Mouse (Mus musculus) CH12.LX (cell line): Measurements from ENCODE around the gene Tceal5. TPM values are rescaled to one million over a fixed set of nuclear protein-coding genes. Genes with fewer than 3 reads are reported as not detected.

ENCODE experiments used
- DNase-seq: peaks from one replicate; pipeline ENCODE4 v3.0.0-alpha.2; 2013; ENCODE audit errors: extremely low read depth
- H3K27ac ChIP-seq: 2 replicates; pipeline ENCODE4 v1.5.1; 2012; ENCODE audit warnings: low read depth, mild to moderate bottlenecking, control low read depth, moderate library complexity; ENCODE audit not compliant: insufficient read depth
- H3K27me3 ChIP-seq: replicated peaks from 2 replicates; pipeline ENCODE3; 2012; ENCODE audit warnings: inconsistent platforms
- H3K36me3 ChIP-seq, 2 experiments: replicated peaks in 1 of 2; 2 replicates each; pipeline versions ENCODE3 to v1.6.1; 2012; ENCODE audit warnings: inconsistent platforms in 1 of 2, low read length in 1 of 2, mild to moderate bottlenecking in 1 of 2, mixed read lengths in 1 of 2, moderate library complexity in 1 of 2; ENCODE audit not compliant: control insufficient read depth in 1 of 2, insufficient read depth in 1 of 2
- H3K4me1 ChIP-seq, 2 experiments: 2 replicates each; pipeline ENCODE4 v1.6.1; 2012; ENCODE audit warnings: inconsistent platforms in 1 of 2, moderate library complexity in 1 of 2; ENCODE audit not compliant: insufficient read depth in 2 of 2, control insufficient read depth in 1 of 2
- H3K4me2 ChIP-seq: 2 replicates; pipeline ENCODE4 v1.6.1; 2012; ENCODE audit warnings: low read depth, mild to moderate bottlenecking, control low read depth; ENCODE audit not compliant: poor library complexity, insufficient read depth, severe bottlenecking
- H3K4me3 ChIP-seq, 3 experiments: fragments of 150-350 bp in 1 of 3; sonication (generic) in 1 of 3; replicated peaks in 1 of 3; 2 replicates each; pipeline versions ENCODE3 to v1.5.1; 2011 to 2012; ENCODE audit warnings: low read depth in 2 of 3, low read length in 2 of 3, mild to moderate bottlenecking in 2 of 3, moderate library complexity in 2 of 3, control low read depth in 1 of 3, improper control_type of control experiment in 1 of 3, inconsistent platforms in 1 of 3, mixed read lengths in 1 of 3; ENCODE audit not compliant: poor library complexity in 1 of 3
- H3K79me2 ChIP-seq: replicated peaks from 2 replicates; pipeline ENCODE4 v1.6.1; 2012; ENCODE audit warnings: mild to moderate bottlenecking, moderate library complexity; ENCODE audit not compliant: control insufficient read depth, poor library complexity, insufficient read depth, severe bottlenecking; ENCODE audit errors: extremely low read depth
- H3K9ac ChIP-seq: 2 replicates; pipeline ENCODE4 v1.6.1; 2012; ENCODE audit warnings: low read depth, mild to moderate bottlenecking, control low read depth, moderate library complexity; ENCODE audit not compliant: insufficient read depth
- H3K9me3 ChIP-seq: replicated peaks from 2 replicates; pipeline ENCODE3; 2012; ENCODE audit warnings: low read length, inconsistent platforms, mixed read lengths
- CHD1 ChIP-seq: IDR thresholded peaks from 2 replicates; pipeline ENCODE4 v1.6.1; 2012; ENCODE audit warnings: low read depth, low read length, improper control_type of control experiment, inconsistent platforms
- CHD2 ChIP-seq: IDR thresholded peaks from 2 replicates; pipeline ENCODE4 v1.6.1; 2011; ENCODE audit warnings: low read length, improper control_type of control experiment
- CTCF ChIP-seq, 2 experiments: IDR thresholded peaks in 1 of 2; conservative IDR thresholded peaks in 1 of 2; 2 replicates each; pipeline ENCODE4 v1.5.1; 2011 to 2012; ENCODE audit warnings: low read depth in 2 of 2, low read length in 2 of 2, improper control_type of control experiment in 1 of 2, inconsistent platforms in 1 of 2, mild to moderate bottlenecking in 1 of 2, moderate library complexity in 1 of 2
- ELF1 ChIP-seq: IDR thresholded peaks from 2 replicates; pipeline ENCODE4 v1.6.1; 2014; ENCODE audit warnings: low read depth, mild to moderate bottlenecking, inconsistent platforms, low read length, improper control_type of control experiment
- IRF4 ChIP-seq: IDR thresholded peaks from 2 replicates; pipeline ENCODE4 v1.6.1; 2014; ENCODE audit warnings: low read depth, mild to moderate bottlenecking, inconsistent platforms, low read length, improper control_type of control experiment
- JUN ChIP-seq: IDR thresholded peaks from 2 replicates; pipeline ENCODE4 v1.6.1; 2011; ENCODE audit warnings: low read depth, mild to moderate bottlenecking, low read length, improper control_type of control experiment, moderate library complexity; ENCODE audit not compliant: insufficient read depth
- MEF2A ChIP-seq: IDR thresholded peaks from 2 replicates; pipeline ENCODE4 v1.6.1; 2014; ENCODE audit warnings: low read depth, mild to moderate bottlenecking, inconsistent platforms, low read length, improper control_type of control experiment, borderline replicate concordance
- MXI1 ChIP-seq: IDR thresholded peaks from 2 replicates; pipeline ENCODE4 v1.6.1; 2011; ENCODE audit warnings: mild to moderate bottlenecking, low read depth, low read length, improper control_type of control experiment
- MYC ChIP-seq: IDR thresholded peaks from 2 replicates; pipeline ENCODE4 v1.6.1; 2011; ENCODE audit warnings: low read depth, mild to moderate bottlenecking, improper control_type of control experiment, low read length
- PAX5 ChIP-seq: IDR thresholded peaks from 2 replicates; pipeline ENCODE4 v1.6.1; 2012; ENCODE audit warnings: low read length, inconsistent platforms, mixed read lengths
- POLR2A ChIP-seq: IDR thresholded peaks from 2 replicates; pipeline ENCODE4 v1.6.1; 2011; ENCODE audit warnings: low read depth, mild to moderate bottlenecking, improper control_type of control experiment, low read length
- RAD21 ChIP-seq: IDR thresholded peaks from 2 replicates; pipeline ENCODE4 v1.6.1; 2011; ENCODE audit warnings: low read depth, mild to moderate bottlenecking, low read length, improper control_type of control experiment, moderate library complexity
- SMC3 ChIP-seq: IDR thresholded peaks from 2 replicates; pipeline ENCODE4 v1.6.1; 2011; ENCODE audit warnings: low read depth, low read length, improper control_type of control experiment
- TCF12 ChIP-seq: IDR thresholded peaks from 2 replicates; pipeline ENCODE4 v1.6.1; 2014; ENCODE audit warnings: low read depth, mild to moderate bottlenecking, inconsistent platforms, low read length, improper control_type of control experiment
- USF2 ChIP-seq: conservative IDR thresholded peaks from 2 replicates; pipeline ENCODE4 v1.6.1; 2011; ENCODE audit warnings: low read depth, low read length, improper control_type of control experiment
- ZC3H11A ChIP-seq: IDR thresholded peaks from 2 replicates; pipeline ENCODE4 v1.6.1; 2012; ENCODE audit warnings: low read depth, mild to moderate bottlenecking, inconsistent platforms, low read length, improper control_type of control experiment
- ZNF384 ChIP-seq: IDR thresholded peaks from 2 replicates; pipeline ENCODE4 v1.6.1; 2012; ENCODE audit warnings: low read depth, low read length, improper control_type of control experiment, inconsistent platforms
- dilution Hi-C: fragments of 300-500 bp; cut with MboI; formaldehyde crosslinking; loops from 2 replicates; pipeline ENCODE4 v1.14.3; 2020; ENCODE audit warnings: low sequenced_read_pairs; ENCODE audit not compliant: extremely low pct_unique_long_range_greater_than_20kb, extremely low pct_ligation_motif_present
- in situ Hi-C: fragments of 300-500 bp; cut with MboI; formaldehyde crosslinking; loops from 3 replicates; pipeline ENCODE4 v1.14.3; 2019; ENCODE audit warnings: low sequenced_read_pairs, low pct_ligation_motif_present, low pct_unique_long_range_greater_than_20kb, mixed read lengths
- polyA plus RNA-seq: library from polyadenylated mRNA; unstranded; fragments of >175 nt; gene quantifications from 2 replicates; pipeline ENCODE4 v1.2.1, GENCODE M21; 2012; ENCODE audit warnings: low read depth; ENCODE audit not compliant: insufficient read length
- total RNA-seq, 2 experiments: library from RNA; depleted of rRNA; stranded (reverse); fragments of 300-350 nt in 1 of 2; fragments of >200 nt in 1 of 2; gene quantifications; 2 replicates each; pipeline ENCODE4 v1.2.3; 2012 to 2014

The Tceal5 gene
- total and polyA plus RNA-seq, 3 experiments: 0.30 TPM; not detected in 2

GRCm38 (mm10) chrX:136171189-136172117, 32.2 kb downstream of the Tceal5 start:
- Histone ChIP-seq H3K4me3 (peak overlapping the region in 2 of 3 experiments; percentile 34 to 56), H3K4me2 (peak overlapping the region; percentile 52), H3K4me1 (no peaks in the 10 kb centered on the region)
- TF ChIP-seq PAX5: no peak
- TF ChIP-seq, all 38 proteins: peak for 0
- Histone ChIP-seq H3K36me3 (no peaks in the 10 kb centered on the region), H3K9me3 (no peaks in the 10 kb centered on the region), H3K79me2 (no peaks in the 10 kb centered on the region), H3K9ac (peak overlapping the region; percentile 62), H3K27ac (no peak overlapping the region), H3K27me3 (no peaks in the 10 kb centered on the region)
- DNase-seq: no peak
- in situ Hi-C loops (no loop called here), dilution Hi-C loops (no loop called here)

GRCm38 (mm10) chrX:136170625-136171024, 33.1 kb downstream of the Tceal5 start:
- H3K9me3 ChIP-seq: no peaks in the 10 kb centered on the region
- H3K27ac ChIP-seq: no peak overlapping the region
- H3K4me3 ChIP-seq: no peak overlapping the region
- no peak overlapping the region for H3K9ac ChIP-seq
- no peaks in the 10 kb centered on the region for H3K27me3 ChIP-seq
- in situ Hi-C loops: no loop called here
- no peak for TF ChIP-seq MEF2A
- TF ChIP-seq CHD1: no peak
- no peak for TF ChIP-seq CTCF (conservative IDR thresholded peaks at IDR 0.05 in 1 of 2, IDR thresholded peaks at IDR 0.05 in 1 of 2; ENCODE audit: low read depth in 2 of 2, low read length in 2 of 2)
- TF ChIP-seq SMC3: no peak
- TF ChIP-seq MXI1: no peak
- no peak for TF ChIP-seq CHD2
- no peak for TF ChIP-seq ELF1
- no peak for TF ChIP-seq ZNF384
- TF ChIP-seq JUN: no peak
- no peak for TF ChIP-seq IRF4
- no peak for TF ChIP-seq POLR2A
- TF ChIP-seq TCF12: no peak
- TF ChIP-seq RAD21: no peak
- no peak for TF ChIP-seq USF2
- TF ChIP-seq ZC3H11A: no peak
- TF ChIP-seq MYC: no peak
- TF ChIP-seq, all 38 proteins: peak for 0
- H3K4me2 ChIP-seq: no peak overlapping the region
- dilution Hi-C loops: no loop called here
- no peaks in the 10 kb centered on the region for H3K79me2 ChIP-seq
- DNase-seq: no peak
- no peaks in the 10 kb centered on the region for H3K4me1 ChIP-seq
- H3K36me3 ChIP-seq: no peaks in the 10 kb centered on the region

Other genes with a start within 250 kb of the Tceal5 start
- gene Arxes2, start 210.1 kb downstream of the Tceal5 start, total RNA-seq (2012; rRNA removed): 0.13 TPM in 1 of 2 replicates, not detected in the other
- gene Arxes2, start 210.1 kb downstream of the Tceal5 start, total RNA-seq (2014; rRNA removed): 0.28 and 0.59 TPM in 2 replicates
- 0.48 and 0.50 TPM in 2 replicates for gene Arxes2, start 210.1 kb downstream of the Tceal5 start, polyA plus RNA-seq
- gene Arxes1, start 170.5 kb downstream of the Tceal5 start, total RNA-seq (2012; rRNA removed): not detected in 2 replicates
- gene Arxes1, start 170.5 kb downstream of the Tceal5 start, total RNA-seq (2014; rRNA removed): not detected in 2 replicates
- gene Arxes1, start 170.5 kb downstream of the Tceal5 start, polyA plus RNA-seq: not detected in 2 replicates
- gene Bex2, start 135.6 kb downstream of the Tceal5 start, total RNA-seq (2012; rRNA removed): not detected in 2 replicates
- not detected in 2 replicates for gene Bex2, start 135.6 kb downstream of the Tceal5 start, total RNA-seq (2014; rRNA removed)
- gene Bex2, start 135.6 kb downstream of the Tceal5 start, polyA plus RNA-seq: not detected in 2 replicates
- 0.59 and 1.1 TPM in 2 replicates for gene Nxf3, start 118.6 kb downstream of the Tceal5 start, total RNA-seq (2012; rRNA removed)
- 0.19 TPM in 1 of 2 replicates, not detected in the other for gene Nxf3, start 118.6 kb downstream of the Tceal5 start, total RNA-seq (2014; rRNA removed)
- 0.13 TPM in 1 of 2 replicates, not detected in the other for gene Nxf3, start 118.6 kb downstream of the Tceal5 start, polyA plus RNA-seq
- not detected in 2 replicates for gene Bex4, start 64.9 kb downstream of the Tceal5 start, total RNA-seq (2012; rRNA removed)
- gene Bex4, start 64.9 kb downstream of the Tceal5 start, total RNA-seq (2014; rRNA removed): not detected in 2 replicates
- not detected in 2 replicates for gene Bex4, start 64.9 kb downstream of the Tceal5 start, polyA plus RNA-seq
- 5.8 and 7.0 TPM in 2 replicates for gene Tceal8, start 31.5 kb downstream of the Tceal5 start, total RNA-seq (2012; rRNA removed)
- 0.63 and 0.67 TPM in 2 replicates for gene Tceal8, start 31.5 kb downstream of the Tceal5 start, total RNA-seq (2014; rRNA removed)
- gene Tceal8, start 31.5 kb downstream of the Tceal5 start, polyA plus RNA-seq: 1.1 and 1.3 TPM in 2 replicates
- not detected in 2 replicates for gene Tceal7, start 10.9 kb upstream of the Tceal5 start, total RNA-seq (2012; rRNA removed)
- gene Tceal7, start 10.9 kb upstream of the Tceal5 start, total RNA-seq (2014; rRNA removed): not detected in 2 replicates
- gene Tceal7, start 10.9 kb upstream of the Tceal5 start, polyA plus RNA-seq: not detected in 2 replicates
- not detected in 2 replicates for gene Bex1, start 11.6 kb upstream of the Tceal5 start, total RNA-seq (2012; rRNA removed)
- gene Bex1, start 11.6 kb upstream of the Tceal5 start, total RNA-seq (2014; rRNA removed): not detected in 2 replicates
- not detected in 2 replicates for gene Bex1, start 11.6 kb upstream of the Tceal5 start, polyA plus RNA-seq
- gene Tceal9, start 41.2 kb upstream of the Tceal5 start, total RNA-seq (2012; rRNA removed): 79.9 and 80.4 TPM in 2 replicates
- 197 and 242 TPM in 2 replicates for gene Tceal9, start 41.2 kb upstream of the Tceal5 start, total RNA-seq (2014; rRNA removed)
- 147 and 148 TPM in 2 replicates for gene Tceal9, start 41.2 kb upstream of the Tceal5 start, polyA plus RNA-seq
- gene Bex3, start 66.4 kb upstream of the Tceal5 start, total RNA-seq (2012; rRNA removed): 118 and 124 TPM in 2 replicates
- gene Bex3, start 66.4 kb upstream of the Tceal5 start, total RNA-seq (2014; rRNA removed): 87.0 and 87.4 TPM in 2 replicates
- gene Bex3, start 66.4 kb upstream of the Tceal5 start, polyA plus RNA-seq: 228 and 235 TPM in 2 replicates